Mouse (Mus musculus): ENCODE measurements at regions not wholly inside any gene's neighbourhood (a gene's known extent, or its start where the extent isn't known, plus 50 kb on each side); places are given as distances from the start of the nearest gene placed in this dataset.
A peak's percentile ranks its signal among the peaks of the same experiment; 100 is the strongest.
"Not testable (repeated sequence)": the region's sequence is repeated elsewhere in the genome, so short reads cannot be mapped to it uniquely, and the experiment has no call there.

GRCm38 (mm10) chr8:35102102-35102501, 663.5 kb upstream of the Gm19410 start:
- H3K4me1 ChIP-seq; H3K36me3 ChIP-seq; DNase-seq (ENCODE audit: low spot score); H3K27ac ChIP-seq (replicated peaks); H3K4me3 ChIP-seq; H3K27me3 ChIP-seq (ENCODE audit: low read depth, poor library complexity, severe bottlenecking); H3K9me3 ChIP-seq (replicated peaks): not testable (repeated sequence)
- 97% methylated on average over 3 of the region's 3 CpGs for WGBS

- DNase-seq (ENCODE audit: low spot score); H3K27ac ChIP-seq (replicated peaks); H3K4me3 ChIP-seq; H3K27me3 ChIP-seq (ENCODE audit: low read depth, poor library complexity, severe bottlenecking); H3K36me3 ChIP-seq; H3K9me3 ChIP-seq (replicated peaks); H3K4me1 ChIP-seq: not testable (repeated sequence)
These were observed 661.1 kb upstream of the Gm19410 start for GRCm38 (mm10) chr8:35104465-35104876.

- no peaks in the 10 kb centered on the region for H3K36me3 ChIP-seq
- H3K4me1 ChIP-seq, result no peaks in the 10 kb centered on the region
- H3K27me3 ChIP-seq (ENCODE audit: low read depth, poor library complexity, severe bottlenecking), result no peaks in the 10 kb centered on the region
- no peak overlapping the region for H3K27ac ChIP-seq (replicated peaks)
- H3K9me3 ChIP-seq (replicated peaks), result no peaks in the 10 kb centered on the region
- H3K4me3 ChIP-seq, result no peak overlapping the region
- WGBS, result 89% methylated on average over 27 of the region's 27 CpGs
- no peak for DNase-seq (ENCODE audit: low spot score)
These were observed 655.9 kb upstream of the Gm19410 start for GRCm38 (mm10) chr8:35109506-35110217.

GRCm38 (mm10) chr8:35110286-35110685, 655.3 kb upstream of the Gm19410 start:
- no peak for DNase-seq (ENCODE audit: low spot score)
- 96% methylated on average over 8 of the region's 8 CpGs for whole genome bisulfite sequencing
- no peaks in the 10 kb centered on the region for H3K27me3 ChIP-seq (ENCODE audit: low read depth, poor library complexity, severe bottlenecking)

GRCm38 (mm10) chr8:35111130-35111529, 654.5 kb upstream of the Gm19410 start:
- Histone ChIP-seq H3K36me3 (no peaks in the 10 kb centered on the region), H3K27me3 (ENCODE audit: low read depth, poor library complexity, severe bottlenecking) (no peaks in the 10 kb centered on the region), H3K27ac (replicated peaks) (no peak overlapping the region), H3K4me1 (no peaks in the 10 kb centered on the region), H3K4me3 (no peak overlapping the region), H3K9me3 (replicated peaks) (no peaks in the 10 kb centered on the region; the same call in 1 of the 2 replicates)
- no peak for DNase-seq (ENCODE audit: low spot score)
- WGBS, result 80% methylated on average over 7 of the region's 7 CpGs

More at GRCm38 (mm10) chr8:35110286-35110685, 655.3 kb upstream of the Gm19410 start:
- Histone ChIP-seq H3K4me3 (no peak overlapping the region), H3K9me3 (replicated peaks) (no peaks in the 10 kb centered on the region), H3K36me3 (no peaks in the 10 kb centered on the region), H3K27ac (replicated peaks) (no peak overlapping the region), H3K4me1 (no peaks in the 10 kb centered on the region)

GRCm38 (mm10) chr8:35112591-35113265, 652.9 kb upstream of the Gm19410 start:
- Histone ChIP-seq H3K36me3 (no peaks in the 10 kb centered on the region), H3K4me1 (no peaks in the 10 kb centered on the region), H3K4me3 (no peak overlapping the region), H3K9me3 (replicated peaks) (no peaks in the 10 kb centered on the region; the same call in 1 of the 2 replicates), H3K27ac (replicated peaks) (no peak overlapping the region), H3K27me3 (ENCODE audit: low read depth, poor library complexity, severe bottlenecking) (no peaks in the 10 kb centered on the region)
- no peak for DNase-seq (ENCODE audit: low spot score)
- 92% methylated on average over 7 of the region's 7 CpGs for WGBS

- H3K36me3 ChIP-seq, result no peaks in the 10 kb centered on the region
- H3K9me3 ChIP-seq (replicated peaks), result no peaks in the 10 kb centered on the region; the same call in 1 of the 2 replicates
- no peaks in the 10 kb centered on the region for H3K27me3 ChIP-seq (ENCODE audit: low read depth, poor library complexity, severe bottlenecking)
- H3K4me3 ChIP-seq, result no peak overlapping the region
- no peaks in the 10 kb centered on the region for H3K4me1 ChIP-seq
- H3K27ac ChIP-seq (replicated peaks), result no peak overlapping the region
- WGBS, result 85% methylated on average over 10 of the region's 10 CpGs
- DNase-seq (ENCODE audit: low spot score), result no peak
These were observed 651.6 kb upstream of the Gm19410 start for GRCm38 (mm10) chr8:35114031-35114430.

- Histone ChIP-seq H3K27me3 (ENCODE audit: low read depth, poor library complexity, severe bottlenecking) (no peaks in the 10 kb centered on the region), H3K36me3 (no peaks in the 10 kb centered on the region), H3K4me1 (peaks cover 18% of the 10 kb centered on the region), H3K4me3 (no peak overlapping the region), H3K27ac (replicated peaks) (no peak overlapping the region), H3K9me3 (replicated peaks) (no peaks in the 10 kb centered on the region; the same call in 1 of the 2 replicates)
- whole genome bisulfite sequencing, result 74% methylated on average over 5 of the region's 5 CpGs
- no peak for DNase-seq (ENCODE audit: low spot score)
These were observed 645.0 kb upstream of the Gm19410 start for GRCm38 (mm10) chr8:35120612-35121011.

GRCm38 (mm10) chr8:35121084-35121483, 644.5 kb upstream of the Gm19410 start:
- WGBS, result 94% methylated on average over 8 of the region's 8 CpGs
- no peaks in the 10 kb centered on the region for H3K9me3 ChIP-seq (replicated peaks)
- no peak for DNase-seq (ENCODE audit: low spot score)
- no peak overlapping the region for H3K4me3 ChIP-seq
- peaks cover 18% of the 10 kb centered on the region for H3K4me1 ChIP-seq
- H3K27me3 ChIP-seq (ENCODE audit: low read depth, poor library complexity, severe bottlenecking), result no peaks in the 10 kb centered on the region
- no peak overlapping the region for H3K27ac ChIP-seq (replicated peaks)
- no peaks in the 10 kb centered on the region for H3K36me3 ChIP-seq

- peak; percentile 54 for DNase-seq (ENCODE audit: low spot score)
- Histone ChIP-seq H3K27ac (replicated peaks) (peak overlapping the region; percentile 76), H3K27me3 (ENCODE audit: low read depth, poor library complexity, severe bottlenecking) (no peaks in the 10 kb centered on the region), H3K4me3 (peak overlapping the region; percentile 50), H3K36me3 (no peaks in the 10 kb centered on the region), H3K4me1 (peaks cover 18% of the 10 kb centered on the region), H3K9me3 (replicated peaks) (no peaks in the 10 kb centered on the region)
- WGBS, result 4% methylated on average over 14 of the region's 14 CpGs
These were observed 642.4 kb upstream of the Gm19410 start for GRCm38 (mm10) chr8:35123196-35123621.

GRCm38 (mm10) chr8:35125179-35125578, 640.4 kb upstream of the Gm19410 start:
- H3K27me3 ChIP-seq (ENCODE audit: low read depth, poor library complexity, severe bottlenecking), result no peaks in the 10 kb centered on the region
- DNase-seq (ENCODE audit: low spot score), result no peak
- WGBS, result 88% methylated on average over 3 of the region's 3 CpGs

GRCm38 (mm10) chr8:35132281-35132680, 633.3 kb upstream of the Gm19410 start:
- no peak for DNase-seq (ENCODE audit: low spot score)
- WGBS, result 93% methylated on average over 1 of the region's 1 CpGs
- Histone ChIP-seq H3K27me3 (ENCODE audit: low read depth, poor library complexity, severe bottlenecking) (no peaks in the 10 kb centered on the region), H3K4me3 (no peak overlapping the region), H3K27ac (replicated peaks) (no peak overlapping the region), H3K9me3 (replicated peaks) (no peaks in the 10 kb centered on the region), H3K4me1 (no peaks in the 10 kb centered on the region), H3K36me3 (no peaks in the 10 kb centered on the region)

More at GRCm38 (mm10) chr8:35125179-35125578, 640.4 kb upstream of the Gm19410 start:
- Histone ChIP-seq H3K4me3 (no peak overlapping the region), H3K27ac (replicated peaks) (no peak overlapping the region), H3K9me3 (replicated peaks) (no peaks in the 10 kb centered on the region), H3K4me1 (peaks cover 15% of the 10 kb centered on the region), H3K36me3 (no peaks in the 10 kb centered on the region)

- H3K36me3 ChIP-seq, result no peaks in the 10 kb centered on the region
- WGBS, result 92% methylated on average over 7 of the region's 7 CpGs
- no peaks in the 10 kb centered on the region for H3K9me3 ChIP-seq (replicated peaks)
- no peak overlapping the region for H3K4me3 ChIP-seq
- DNase-seq (ENCODE audit: low spot score), result no peak
- H3K4me1 ChIP-seq, result no peaks in the 10 kb centered on the region
- H3K27me3 ChIP-seq (ENCODE audit: low read depth, poor library complexity, severe bottlenecking), result no peaks in the 10 kb centered on the region
- no peak overlapping the region for H3K27ac ChIP-seq (replicated peaks)
These were observed 630.0 kb upstream of the Gm19410 start for GRCm38 (mm10) chr8:35135630-35136029.
